Mouse (Mus musculus) lung, embryonic 14.5 days (tissue): ENCODE measurements around the gene Cbx8. TPM values are rescaled to one million over a fixed set of nuclear protein-coding genes. Genes with fewer than 3 reads are reported as not detected.

Experiments used
- ATAC-seq: fragments of 200-750 bp; cut with Nextera tagmentation; 2 replicates; pipeline ENCODE4 v1.8.0; 2017; ENCODE audit warnings: mild to moderate bottlenecking, moderate TSS enrichment, moderate library complexity; ENCODE audit not compliant: insufficient read depth
- DNase-seq: peaks from one replicate; pipeline ENCODE4 v3.0.0-alpha.2; 2015
- H3K27ac ChIP-seq: fragments of 300-500 bp; sonication (generic); 2 replicates; pipeline ENCODE4 v1.5.1; 2014; ENCODE audit warnings: low read depth, mild to moderate bottlenecking, moderate library complexity
- H3K27me3 ChIP-seq: fragments of 300-500 bp; sonication (generic); 2 replicates; pipeline ENCODE4 v1.6.1; 2014; ENCODE audit warnings: low read length, control low read depth; ENCODE audit not compliant: insufficient read depth
- H3K36me3 ChIP-seq: fragments of 300-500 bp; sonication (generic); 2 replicates; pipeline ENCODE4 v1.6.1; 2014; ENCODE audit warnings: control low read depth; ENCODE audit not compliant: insufficient read depth
- H3K4me1 ChIP-seq: fragments of 300-500 bp; sonication (generic); 2 replicates; pipeline ENCODE4 v1.6.1; 2014; ENCODE audit warnings: antibody characterized with exemption, control low read depth; ENCODE audit not compliant: insufficient read depth
- H3K4me2 ChIP-seq: fragments of 300-500 bp; sonication (generic); 2 replicates; pipeline ENCODE4 v1.6.1; 2014; ENCODE audit warnings: mild to moderate bottlenecking
- H3K4me3 ChIP-seq: fragments of 300-500 bp; sonication (generic); 2 replicates; pipeline ENCODE4 v1.5.1; 2014; ENCODE audit warnings: low read depth, low read length
- H3K9ac ChIP-seq: fragments of 300-500 bp; sonication (generic); 2 replicates; pipeline ENCODE4 v1.6.1; 2014
- H3K9me3 ChIP-seq: fragments of 300-500 bp; sonication (generic); 2 replicates; pipeline ENCODE4 v1.6.1; 2016; ENCODE audit warnings: low read depth, low read length, control low read depth
- CTCF ChIP-seq: IDR thresholded peaks from 2 replicates; pipeline ENCODE4 v1.5.1; 2016; ENCODE audit warnings: antibody characterized with exemption, low read depth
- WGBS: fragments of 180-500 bp; shearing (Covaris S2); extraction: QIAGEN DNeasy Blood & Tissue Kit; methylation state at CpG from one replicate; pipeline ENCODE4 v1.1.7; 2014; 5-methylcytosine and 5-hydroxymethylcytosine counted together
- polyA plus RNA-seq: library from polyadenylated mRNA; unstranded; fragments of >200 nt; fragmentation: Nextera tagmentation; extraction: Ambion mirVana; gene quantifications from 2 replicates; pipeline ENCODE4 v1.2.1, GENCODE M21; 2014

Cbx8 gene
- polyA plus RNA-seq, 1 experiment from 2014 or later: 8.8 TPM

- no peak overlapping the region; the same call in 1 of the 2 replicates for H3K4me3 ChIP-seq
- H3K4me2 ChIP-seq: no peak overlapping the region
- H3K36me3 ChIP-seq: peaks cover 35% of the 10 kb centered on the region
- no peak for ATAC-seq
- peaks cover 9% of the 10 kb centered on the region for H3K27me3 ChIP-seq
- peak; percentile 82 for TF ChIP-seq CTCF
- no peaks in the 10 kb centered on the region for H3K9me3 ChIP-seq
- peaks cover 45% of the 10 kb centered on the region for H3K4me1 ChIP-seq
- DNase-seq: no peak
- 43% methylated on average over 21 of the region's 21 CpGs for WGBS
- no peak overlapping the region for H3K27ac ChIP-seq
- no peak overlapping the region for H3K9ac ChIP-seq
Observed at GRCm38 (mm10) chr11:119081839-119082637, 41.3 kb upstream of the Cbx8 start.

- no peak for ATAC-seq
- no peak for TF ChIP-seq CTCF
- Histone ChIP-seq H3K27me3 (peaks cover 8% of the 10 kb centered on the region; the same call in 1 of the 2 replicates), H3K4me1 (peaks cover 45% of the 10 kb centered on the region), H3K27ac (no peak overlapping the region), H3K9ac (no peak overlapping the region), H3K36me3 (peaks cover 35% of the 10 kb centered on the region), H3K9me3 (no peaks in the 10 kb centered on the region), H3K4me2 (no peak overlapping the region), H3K4me3 (no peak overlapping the region; the same call in 1 of the 2 replicates)
- 53% methylated on average over 47 of the region's 47 CpGs for WGBS
- DNase-seq: no peak
Observed at GRCm38 (mm10) chr11:119081148-119081838, 40.5 kb upstream of the Cbx8 start.

- TF ChIP-seq CTCF: no peak
- Histone ChIP-seq H3K4me2 (no peak overlapping the region), H3K36me3 (peaks cover 35% of the 10 kb centered on the region), H3K4me1 (peaks cover 45% of the 10 kb centered on the region), H3K9me3 (no peaks in the 10 kb centered on the region), H3K9ac (no peak overlapping the region), H3K4me3 (no peak overlapping the region), H3K27ac (no peak overlapping the region), H3K27me3 (peaks cover 8% of the 10 kb centered on the region; the same call in 1 of the 2 replicates)
- WGBS: 56% methylated on average over 33 of the region's 33 CpGs
- DNase-seq (no peak), ATAC-seq (no peak)
Observed at GRCm38 (mm10) chr11:119080461-119081147, 39.8 kb upstream of the Cbx8 start.

GRCm38 (mm10) chr11:119079445-119079837 is 38.7 kb upstream of the Cbx8 start:
- peaks cover 45% of the 10 kb centered on the region for H3K4me1 ChIP-seq
- H3K4me3 ChIP-seq: peak overlapping the region; percentile 15
- DNase-seq (no peak), ATAC-seq (peak; percentile 21)
- H3K9ac ChIP-seq: peak overlapping the region; percentile 38
- no peaks in the 10 kb centered on the region for H3K9me3 ChIP-seq
- peaks cover 35% of the 10 kb centered on the region for H3K36me3 ChIP-seq
- H3K27ac ChIP-seq: peak overlapping the region; percentile 84
- peak overlapping the region; percentile 56 for H3K4me2 ChIP-seq
- H3K27me3 ChIP-seq: peaks cover 8% of the 10 kb centered on the region; the same call in 1 of the 2 replicates
- TF ChIP-seq CTCF: no peak
- 37% methylated on average over 7 of the region's 7 CpGs for WGBS

GRCm38 (mm10) chr11:119078691-119079444 is 38.1 kb upstream of the Cbx8 start:
- Histone ChIP-seq H3K9ac (peak overlapping the region; percentile 38), H3K4me1 (peaks cover 39% of the 10 kb centered on the region), H3K36me3 (peaks cover 35% of the 10 kb centered on the region), H3K4me3 (peak overlapping the region; percentile 15), H3K27ac (peak overlapping the region; percentile 84), H3K27me3 (peaks cover 8% of the 10 kb centered on the region; the same call in 1 of the 2 replicates), H3K9me3 (no peaks in the 10 kb centered on the region), H3K4me2 (peak overlapping the region; percentile 56)
- ATAC-seq (peak; percentile 73), DNase-seq (peak; percentile 81)
- 5% methylated on average over 23 of the region's 27 CpGs for WGBS
- TF ChIP-seq CTCF: no peak

GRCm38 (mm10) chr11:119077755-119078154 is 37.0 kb upstream of the Cbx8 start:
- Histone ChIP-seq H3K9ac (no peak overlapping the region), H3K27me3 (peaks cover 8% of the 10 kb centered on the region; the same call in 1 of the 2 replicates), H3K4me1 (peaks cover 33% of the 10 kb centered on the region), H3K4me2 (no peak overlapping the region), H3K4me3 (no peak overlapping the region), H3K36me3 (peaks cover 35% of the 10 kb centered on the region), H3K27ac (0 out of 2 replicates have a peak overlapping the region, but pooled peaks have one; percentile 84), H3K9me3 (no peaks in the 10 kb centered on the region)
- no peak for TF ChIP-seq CTCF
- DNase-seq (no peak), ATAC-seq (no peak)
- WGBS: 69% methylated on average over 4 of the region's 4 CpGs
